Mouse (Mus musculus) thymus, postnatal 10 days (tissue): ENCODE measurements around the gene Ephb2.
A peak's percentile ranks its signal among the peaks of the same experiment; 100 is the strongest.

Source experiments
- DNase-seq, 2 experiments: peaks; one replicate each; pipeline ENCODE4 v3.0.0; 2021; ENCODE audit warnings: low spot score in 2 of 2

The Ephb2 gene

GRCm38 (mm10) chr4:136703351-136703750 is 132.4 kb downstream of the Ephb2 start:
- no peak for DNase-seq

GRCm38 (mm10) chr4:136702456-136702855 is 133.3 kb downstream of the Ephb2 start:
- DNase-seq, result no peak

GRCm38 (mm10) chr4:136701236-136701635 is 134.6 kb downstream of the Ephb2 start:
- DNase-seq, result no peak

GRCm38 (mm10) chr4:136699084-136699450 is 136.7 kb downstream of the Ephb2 start:
- no peak for DNase-seq

GRCm38 (mm10) chr4:136698404-136699083 is 137.2 kb downstream of the Ephb2 start:
- no peak for DNase-seq

- no peak for DNase-seq
Observed at GRCm38 (mm10) chr4:136697325-136697724, 138.5 kb downstream of the Ephb2 start.

- peak; percentile 27 to 70 for DNase-seq
Observed at GRCm38 (mm10) chr4:136696381-136696925, 139.3 kb downstream of the Ephb2 start.

GRCm38 (mm10) chr4:136695696-136696095 is 140.1 kb downstream of the Ephb2 start:
- DNase-seq, result no peak

GRCm38 (mm10) chr4:136690034-136690433 is 145.8 kb downstream of the Ephb2 start:
- DNase-seq, result no peak

GRCm38 (mm10) chr4:136688113-136688512 is 147.7 kb downstream of the Ephb2 start:
- no peak for DNase-seq

GRCm38 (mm10) chr4:136685431-136685869 is 150.3 kb downstream of the Ephb2 start:
- no peak for DNase-seq

- peak in 1 of 2 experiments; percentile 43 for DNase-seq
Observed at GRCm38 (mm10) chr4:136684485-136684884, 151.3 kb downstream of the Ephb2 start.

GRCm38 (mm10) chr4:136680641-136681040 is 155.1 kb downstream of the Ephb2 start:
- no peak for DNase-seq

- no peak for DNase-seq
Observed at GRCm38 (mm10) chr4:136679221-136679620, 156.6 kb downstream of the Ephb2 start.

GRCm38 (mm10) chr4:136678480-136678879 is 157.3 kb downstream of the Ephb2 start:
- peak; percentile 65 to 84 for DNase-seq

GRCm38 (mm10) chr4:136675439-136675838 is 160.3 kb downstream of the Ephb2 start:
- no peak for DNase-seq

GRCm38 (mm10) chr4:136672335-136673090 is 163.3 kb downstream of the Ephb2 start:
- DNase-seq, result no peak

- DNase-seq, result no peak
Observed at GRCm38 (mm10) chr4:136667757-136668156, 168.0 kb downstream of the Ephb2 start.

GRCm38 (mm10) chr4:136666002-136666401 is 169.8 kb downstream of the Ephb2 start:
- DNase-seq, result no peak

GRCm38 (mm10) chr4:136665068-136665467 is 170.7 kb downstream of the Ephb2 start:
- no peak for DNase-seq

GRCm38 (mm10) chr4:136657914-136658313 is 177.9 kb downstream of the Ephb2 start:
- DNase-seq, result no peak

- no peak for DNase-seq
Observed at GRCm38 (mm10) chr4:136653692-136654234, 182.0 kb downstream of the Ephb2 start.

GRCm38 (mm10) chr4:136653019-136653418 is 182.8 kb downstream of the Ephb2 start:
- DNase-seq, result no peak
